Mouse (Mus musculus) embryonic fibroblast, embryonic 13.5 days (primary cell): ENCODE measurements around the gene Gm9376.

Experiments used
- CTCF ChIP-seq: IDR thresholded peaks from 2 replicates; pipeline ENCODE4 v1.5.1; 2011; ENCODE audit warnings: mild to moderate bottlenecking, control low read depth, low read length, moderate library complexity, borderline replicate concordance; ENCODE audit not compliant: insufficient read depth
- POLR2A ChIP-seq: IDR thresholded peaks from 2 replicates; pipeline ENCODE4 v1.6.1; 2011; ENCODE audit warnings: low read depth, mild to moderate bottlenecking, control low read depth, low read length, moderate library complexity

- TF ChIP-seq POLR2A (no peak), CTCF (no peak)
Observed at GRCm38 (mm10) chr14:118304560-118304959, 37.8 kb downstream of the Gm9376 start.
